Mouse (Mus musculus) liver, embryonic 15.5 days (tissue): ENCODE measurements at regions not wholly inside any gene's neighbourhood (a gene's known extent, or its start where the extent isn't known, plus 50 kb on each side); places are given as distances from the start of the nearest gene placed in this dataset.

Experiments
- ATAC-seq: fragments of 200-750 bp; cut with Nextera tagmentation; 2 replicates; pipeline ENCODE4 v1.8.0; 2017; ENCODE audit warnings: moderate number of reproducible peaks, mild to moderate bottlenecking, moderate library complexity; ENCODE audit not compliant: insufficient read depth
- H3K27ac ChIP-seq: fragments of 300-500 bp; sonication (generic); replicated peaks from 2 replicates; pipeline ENCODE4 v1.5.1; 2015; ENCODE audit warnings: mild to moderate bottlenecking, inconsistent platforms
- H3K27me3 ChIP-seq: fragments of 300-500 bp; sonication (generic); 2 replicates; pipeline ENCODE4 v1.6.1; 2015; ENCODE audit warnings: mild to moderate bottlenecking, inconsistent platforms
- H3K36me3 ChIP-seq: fragments of 300-500 bp; sonication (generic); replicated peaks from 2 replicates; pipeline ENCODE4 v1.6.1; 2015; ENCODE audit warnings: moderate library complexity, mild to moderate bottlenecking, inconsistent platforms
- H3K4me1 ChIP-seq: fragments of 300-500 bp; sonication (generic); replicated peaks from 2 replicates; pipeline ENCODE4 v1.6.1; 2015; ENCODE audit warnings: inconsistent platforms
- H3K4me2 ChIP-seq: fragments of 300-500 bp; sonication (generic); 2 replicates; pipeline ENCODE4 v1.6.1; 2015; ENCODE audit warnings: moderate library complexity, mild to moderate bottlenecking, inconsistent platforms
- H3K4me3 ChIP-seq: fragments of 300-500 bp; sonication (generic); replicated peaks from 2 replicates; pipeline ENCODE4 v1.5.1; 2015; ENCODE audit warnings: mild to moderate bottlenecking, inconsistent platforms
- H3K9ac ChIP-seq: fragments of 300-500 bp; sonication (generic); 2 replicates; pipeline ENCODE4 v1.6.1; 2015; ENCODE audit warnings: moderate library complexity, mild to moderate bottlenecking, inconsistent platforms
- H3K9me3 ChIP-seq: fragments of 300-500 bp; sonication (generic); replicated peaks from 2 replicates; pipeline ENCODE4 v1.6.1; 2016; ENCODE audit warnings: inconsistent platforms
- WGBS: fragments of 180-500 bp; shearing (Covaris S2); methylation state at CpG from one replicate; pipeline ENCODE4 v1.1.7; 2015; ENCODE audit warnings: mixed read lengths; ENCODE audit not compliant: insufficient replicate concordance; 5-methylcytosine and 5-hydroxymethylcytosine counted together

- Histone ChIP-seq H3K4me2 (no peak overlapping the region), H3K9ac (no peak overlapping the region), H3K4me3 (no peak overlapping the region), H3K9me3 (no peaks in the 10 kb centered on the region), H3K36me3 (no peaks in the 10 kb centered on the region), H3K4me1 (peaks cover 71% of the 10 kb centered on the region), H3K27me3 (peaks cover 4% of the 10 kb centered on the region; the same call in 1 of the 2 replicates), H3K27ac (no peak overlapping the region)
- no peak for ATAC-seq
- WGBS = 83% methylated on average over 3 of the region's 3 CpGs
Observed at GRCm38 (mm10) chr16:31601278-31601677, 62.0 kb upstream of the Dlg1 start.

GRCm38 (mm10) chr16:31603185-31603584, 60.1 kb upstream of the Dlg1 start:
- H3K4me2 ChIP-seq = no peak overlapping the region
- 75% methylated on average over 11 of the region's 11 CpGs for WGBS
- no peak overlapping the region for H3K27ac ChIP-seq
- ATAC-seq = no peak
- H3K4me1 ChIP-seq = peaks cover 78% of the 10 kb centered on the region
- no peak overlapping the region for H3K9ac ChIP-seq
- peaks cover 4% of the 10 kb centered on the region; the same call in 1 of the 2 replicates for H3K27me3 ChIP-seq
- H3K9me3 ChIP-seq = no peaks in the 10 kb centered on the region
- no peak overlapping the region for H3K4me3 ChIP-seq
- no peaks in the 10 kb centered on the region for H3K36me3 ChIP-seq

- H3K9me3 ChIP-seq = no peaks in the 10 kb centered on the region
- no peak overlapping the region for H3K9ac ChIP-seq
- peaks cover 67% of the 10 kb centered on the region for H3K4me1 ChIP-seq
- H3K36me3 ChIP-seq = no peaks in the 10 kb centered on the region
- peak overlapping the region; percentile 44; the same call in 1 of the 2 replicates for H3K4me2 ChIP-seq
- H3K27ac ChIP-seq = peak overlapping the region; percentile 71
- 50% methylated on average over 11 of the region's 11 CpGs for WGBS
- H3K4me3 ChIP-seq = no peak overlapping the region
- peaks cover 4% of the 10 kb centered on the region; the same call in 1 of the 2 replicates for H3K27me3 ChIP-seq
- peak; percentile 63 for ATAC-seq
Observed at GRCm38 (mm10) chr16:31606389-31607177, 56.7 kb upstream of the Dlg1 start.

GRCm38 (mm10) chr16:31608964-31609363, 54.3 kb upstream of the Dlg1 start:
- Histone ChIP-seq H3K4me2 (0 out of 2 replicates have a peak overlapping the region, but pooled peaks have one; percentile 43), H3K4me1 (peaks cover 58% of the 10 kb centered on the region)

GRCm38 (mm10) chr16:31609394-31610172, 53.7 kb upstream of the Dlg1 start:
- Histone ChIP-seq H3K4me1 (peaks cover 54% of the 10 kb centered on the region), H3K27ac (peak overlapping the region; percentile 62), H3K27me3 (no peaks in the 10 kb centered on the region), H3K36me3 (no peaks in the 10 kb centered on the region), H3K4me3 (no peak overlapping the region), H3K9me3 (no peaks in the 10 kb centered on the region), H3K4me2 (peak overlapping the region; percentile 43), H3K9ac (no peak overlapping the region; the same call in 1 of the 2 replicates)
- peak; percentile 75 for ATAC-seq
- WGBS = 46% methylated on average over 10 of the region's 10 CpGs

More at GRCm38 (mm10) chr16:31608964-31609363, 54.3 kb upstream of the Dlg1 start:
- Histone ChIP-seq H3K36me3 (no peaks in the 10 kb centered on the region), H3K9ac (no peak overlapping the region), H3K27ac (peak overlapping the region; percentile 62), H3K27me3 (no peaks in the 10 kb centered on the region), H3K9me3 (no peaks in the 10 kb centered on the region), H3K4me3 (no peak overlapping the region)
- 84% methylated on average over 7 of the region's 7 CpGs for WGBS
- ATAC-seq = no peak
